Mouse (Mus musculus): Measurements from ENCODE around the gene Gdf1. TPM values are rescaled to one million over a fixed set of nuclear protein-coding genes. Genes with fewer than 3 reads are reported as not detected.

Gene Gdf1
- total RNA-seq, 2 experiments from 2014 or later, result 12.1 to 14.4 TPM

GRCm38 (mm10) chr8:70338931-70339330 is 9.3 kb downstream of the Gdf1 start:
- TF ChIP-seq CTCF (conservative IDR thresholded peaks at IDR 0.05), result no peak
- no peak for DNase-seq (ENCODE audit: low spot score in 2 of 2)
- no peak overlapping the region for H3K4me3 ChIP-seq
- H3K27ac ChIP-seq, result no peak overlapping the region

- Histone ChIP-seq H3K4me3 (no peak overlapping the region), H3K27ac (peak overlapping the region; percentile 77)
- DNase-seq (ENCODE audit: low spot score in 2 of 2), result no peak
- no peak for TF ChIP-seq CTCF (conservative IDR thresholded peaks at IDR 0.05)
Observed at GRCm38 (mm10) chr8:70340659-70341058, 11.0 kb downstream of the Gdf1 start.

GRCm38 (mm10) chr8:70342007-70342406 is 12.4 kb downstream of the Gdf1 start:
- no peak overlapping the region for H3K4me3 ChIP-seq
- DNase-seq (ENCODE audit: low spot score in 2 of 2), result no peak
- H3K27ac ChIP-seq, result peak overlapping the region; percentile 77; the same call in 1 of the 2 replicates
- TF ChIP-seq CTCF (conservative IDR thresholded peaks at IDR 0.05), result no peak

GRCm38 (mm10) chr8:70343076-70343475 is 13.5 kb downstream of the Gdf1 start:
- no peak for DNase-seq (ENCODE audit: low spot score in 2 of 2)
- Histone ChIP-seq H3K4me3 (no peak overlapping the region), H3K27ac (peak overlapping the region; percentile 36)
- TF ChIP-seq CTCF (conservative IDR thresholded peaks at IDR 0.05), result no peak

- peak; percentile 47 to 57 for DNase-seq (ENCODE audit: low spot score in 2 of 2)
- TF ChIP-seq CTCF (conservative IDR thresholded peaks at IDR 0.05), result peak; percentile 74
- Histone ChIP-seq H3K4me3 (no peak overlapping the region), H3K27ac (peak overlapping the region; percentile 36; the same call in 1 of the 2 replicates)
Observed at GRCm38 (mm10) chr8:70343696-70344095, 14.1 kb downstream of the Gdf1 start.

GRCm38 (mm10) chr8:70344279-70344678 is 14.7 kb downstream of the Gdf1 start:
- no peak overlapping the region for H3K27ac ChIP-seq

GRCm38 (mm10) chr8:70347443-70347842 is 17.8 kb downstream of the Gdf1 start:
- no peak for TF ChIP-seq CTCF (conservative IDR thresholded peaks at IDR 0.05)
- no peak for DNase-seq (ENCODE audit: low spot score in 2 of 2)
- H3K27ac ChIP-seq, result no peak overlapping the region
- H3K4me3 ChIP-seq, result no peak overlapping the region

More at GRCm38 (mm10) chr8:70344279-70344678, 14.7 kb downstream of the Gdf1 start:
- no peak for DNase-seq (ENCODE audit: low spot score in 2 of 2)
- TF ChIP-seq CTCF (conservative IDR thresholded peaks at IDR 0.05), result no peak
- no peak overlapping the region for H3K4me3 ChIP-seq

- TF ChIP-seq CTCF (conservative IDR thresholded peaks at IDR 0.05), result no peak
- no peak overlapping the region for H3K27ac ChIP-seq
- DNase-seq (ENCODE audit: low spot score in 2 of 2), result no peak
- H3K4me3 ChIP-seq, result no peak overlapping the region
Observed at GRCm38 (mm10) chr8:70347860-70348420, 18.3 kb downstream of the Gdf1 start.

- Histone ChIP-seq H3K4me3 (peak overlapping the region; percentile 90), H3K27ac (peak overlapping the region; percentile 93)
- no peak for TF ChIP-seq CTCF (conservative IDR thresholded peaks at IDR 0.05)
- no peak for DNase-seq (ENCODE audit: low spot score in 2 of 2)
Observed at GRCm38 (mm10) chr8:70351035-70351999, 21.7 kb downstream of the Gdf1 start.

GRCm38 (mm10) chr8:70352000-70352384 is 22.4 kb downstream of the Gdf1 start:
- Histone ChIP-seq H3K27ac (peak overlapping the region; percentile 93), H3K4me3 (peak overlapping the region; percentile 90)
- no peak for TF ChIP-seq CTCF (conservative IDR thresholded peaks at IDR 0.05)
- DNase-seq (ENCODE audit: low spot score in 2 of 2), result no peak

GRCm38 (mm10) chr8:70352657-70353151 is 23.1 kb downstream of the Gdf1 start:
- no peak for TF ChIP-seq CTCF (conservative IDR thresholded peaks at IDR 0.05)
- peak overlapping the region; percentile 93 for H3K27ac ChIP-seq
- H3K4me3 ChIP-seq, result peak overlapping the region; percentile 90
- DNase-seq (ENCODE audit: low spot score in 2 of 2), result no peak

- peak; percentile 99 to 100 for DNase-seq (ENCODE audit: low spot score in 2 of 2)
- Histone ChIP-seq H3K27ac (peak within 1 kb of the TSS; percentile 98), H3K4me3 (peak within 1 kb of the TSS; percentile 90)
- TF ChIP-seq CTCF (conservative IDR thresholded peaks at IDR 0.05), result no peak
Observed at GRCm38 (mm10) chr8:70353194-70353817, 23.7 kb downstream of the Gdf1 start, which contains the start of gene Upf1. Gene Upf1 (minus strand): TSS chr8:70353278.

- TF ChIP-seq CTCF (conservative IDR thresholded peaks at IDR 0.05), result no peak
- DNase-seq (ENCODE audit: low spot score in 2 of 2), result no peak
- Histone ChIP-seq H3K4me3 (peak overlapping the region; percentile 70), H3K27ac (peak overlapping the region; percentile 98)
Observed at GRCm38 (mm10) chr8:70354004-70354403, 24.4 kb downstream of the Gdf1 start.
